Mouse (Mus musculus) myocyte (in vitro differentiated cells): Measurements from ENCODE around the gene Rarg.

Source experiments
- MYOD1 ChIP-seq, 3 experiments: IDR thresholded peaks; one replicate each; pipeline ENCODE4 v1.6.1; 2011; ENCODE audit warnings: control low read depth in 2 of 3, low read depth in 2 of 3, mild to moderate bottlenecking in 2 of 3, moderate library complexity in 1 of 3; ENCODE audit not compliant: insufficient read length in 2 of 3, control insufficient read depth in 1 of 3
- TCF12 ChIP-seq: IDR thresholded peaks from one replicate; pipeline ENCODE4 v1.6.1; 2011; ENCODE audit warnings: mild to moderate bottlenecking, control low read depth; ENCODE audit not compliant: poor library complexity, insufficient read depth, severe bottlenecking

DNA sequence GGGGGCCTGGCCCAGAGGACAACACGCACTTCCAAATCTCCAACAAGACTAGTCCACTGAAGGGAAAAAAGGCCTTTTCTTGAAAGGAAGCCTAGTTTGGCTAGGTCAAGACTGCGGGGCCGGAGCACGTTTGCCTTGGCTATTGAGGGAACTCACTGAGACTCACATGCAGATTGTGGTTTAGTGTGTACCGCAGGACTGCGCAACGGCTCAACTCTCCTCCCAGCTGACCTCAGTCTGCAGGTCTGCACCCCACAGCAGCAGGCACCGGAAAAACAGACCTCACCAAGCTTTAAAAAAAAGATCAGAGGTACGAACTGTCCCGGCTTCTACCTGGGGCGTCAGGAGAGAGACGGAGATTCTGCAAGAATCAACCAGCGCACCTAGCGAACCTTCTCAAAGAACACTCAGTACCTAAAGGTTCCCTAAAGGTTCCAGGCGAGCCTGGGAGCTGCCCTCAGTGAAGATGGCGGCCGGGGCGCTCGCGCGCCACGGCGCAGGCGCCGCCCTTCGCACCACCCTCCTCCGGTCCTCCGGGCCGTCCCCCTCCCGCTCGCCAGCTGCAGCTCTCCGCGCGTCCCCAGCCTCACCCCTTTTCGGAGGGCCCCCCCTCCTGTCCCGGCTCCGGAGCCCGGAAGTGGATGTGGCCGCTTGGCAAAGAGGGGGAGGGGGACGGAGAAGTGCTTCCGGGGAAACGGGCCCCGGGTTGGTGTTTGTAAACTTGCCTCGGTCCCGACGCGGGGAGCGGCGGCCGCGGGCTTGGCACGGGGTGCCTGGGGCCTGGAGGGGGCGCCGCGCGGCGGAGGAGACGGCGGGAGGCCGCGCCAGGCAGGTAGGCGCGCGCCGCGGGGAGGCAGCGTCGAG lies 54.1 kb downstream of the Rarg start, which contains the start of gene Zfp740:
- TF ChIP-seq MYOD1 (IDR thresholded peaks at IDR 0.05; ENCODE audit: control insufficient read depth in 1 of 3, insufficient read length in 2 of 3, low read depth in 2 of 3) (peak in 2 of 3 experiments; percentile 78 to 89), TCF12 (peak; percentile 44)
